Mouse (Mus musculus) kidney, adult 2 months (tissue): Measurements from ENCODE around the gene Olfr732.

ENCODE experiments used
- CTCF ChIP-seq: fragments of 200-500 bp; conservative IDR thresholded peaks from 2 replicates; pipeline ENCODE4 v1.5.1; 2011; ENCODE audit warnings: low read depth, mild to moderate bottlenecking, control low read depth, low read length, moderate library complexity, mixed read lengths; ENCODE audit not compliant: insufficient read depth, insufficient read length
- POLR2A ChIP-seq: fragments of 200-500 bp; IDR thresholded peaks from one replicate; pipeline ENCODE4 v1.6.1; 2011; ENCODE audit warnings: low read depth, low read length, control low read depth

- no peak for TF ChIP-seq CTCF
- TF ChIP-seq POLR2A: no peak
Measured at GRCm38 (mm10) chr14:50241766-50242165, 42.2 kb downstream of the Olfr732 start, which contains the start of gene Olfr731.
